Mouse (Mus musculus) intestine, postnatal 0 days (tissue): ENCODE measurements around the gene Nr1i2. TPM values are rescaled to one million over a fixed set of nuclear protein-coding genes. Genes with fewer than 3 reads are reported as not detected.

Experiments used
- ATAC-seq: fragments of 200-750 bp; cut with Nextera tagmentation; 2 replicates; pipeline ENCODE4 v1.8.0; 2017; ENCODE audit warnings: mild to moderate bottlenecking, moderate TSS enrichment, moderate library complexity
- H3K27ac ChIP-seq: fragments of 300-500 bp; sonication (generic); 2 replicates; pipeline ENCODE4 v1.5.1; 2014; ENCODE audit warnings: mild to moderate bottlenecking, low read depth, low read length, moderate library complexity
- H3K27me3 ChIP-seq: fragments of 300-500 bp; sonication (generic); replicated peaks from 2 replicates; pipeline ENCODE4 v1.6.1; 2014; ENCODE audit warnings: low read length, mixed read lengths; ENCODE audit not compliant: control insufficient read depth, insufficient read depth
- H3K36me3 ChIP-seq: fragments of 300-500 bp; sonication (generic); 2 replicates; pipeline ENCODE4 v1.6.1; 2014; ENCODE audit warnings: mild to moderate bottlenecking, moderate library complexity; ENCODE audit not compliant: control insufficient read depth, insufficient read depth
- H3K4me1 ChIP-seq: fragments of 300-500 bp; sonication (generic); replicated peaks from 2 replicates; pipeline ENCODE4 v1.6.1; 2014; ENCODE audit warnings: antibody characterized with exemption, low read length, mixed read lengths; ENCODE audit not compliant: control insufficient read depth, insufficient read depth
- H3K4me2 ChIP-seq: fragments of 300-500 bp; sonication (generic); replicated peaks from 2 replicates; pipeline ENCODE4 v1.6.1; 2014; ENCODE audit warnings: low read depth, mild to moderate bottlenecking, moderate library complexity
- H3K4me3 ChIP-seq: fragments of 300-500 bp; sonication (generic); 2 replicates; pipeline ENCODE4 v1.5.1; 2014; ENCODE audit warnings: low read depth, low read length
- H3K9ac ChIP-seq: fragments of 300-500 bp; sonication (generic); 2 replicates; pipeline ENCODE4 v1.6.1; 2014; ENCODE audit warnings: mild to moderate bottlenecking, low read depth, low read length
- H3K9me3 ChIP-seq: fragments of 300-500 bp; sonication (generic); 2 replicates; pipeline ENCODE4 v1.6.1; 2016; ENCODE audit warnings: mixed run types; ENCODE audit not compliant: control insufficient read depth
- CTCF ChIP-seq: sonication (generic); IDR thresholded peaks from 2 replicates; pipeline ENCODE4 v1.5.1; 2016; ENCODE audit warnings: low read depth, mild to moderate bottlenecking, control low read depth, antibody characterized with exemption, moderate library complexity
- WGBS: fragments of 180-500 bp; shearing (Covaris S2); extraction: QIAGEN DNeasy Blood & Tissue Kit; methylation state at CpG from one replicate; pipeline ENCODE4 v1.1.7; 2014; 5-methylcytosine and 5-hydroxymethylcytosine counted together
- polyA plus RNA-seq: library from polyadenylated mRNA; unstranded; fragments of >200 nt; fragmentation: Nextera tagmentation; extraction: Ambion mirVana; gene quantifications from 2 replicates; pipeline ENCODE4 v1.2.1, GENCODE M21; 2015

Nr1i2 gene
- polyA plus RNA-seq, 1 experiment from 2014 or later, result 23.1 TPM

- Histone ChIP-seq H3K27me3 (no peaks in the 10 kb centered on the region; the same call in 1 of the 2 replicates), H3K27ac (no peak overlapping the region), H3K9me3 (no peaks in the 10 kb centered on the region), H3K4me1 (no peaks in the 10 kb centered on the region), H3K4me2 (peak overlapping the region; percentile 17; the same call in 1 of the 2 replicates), H3K36me3 (no peaks in the 10 kb centered on the region), H3K4me3 (no peak overlapping the region), H3K9ac (no peak overlapping the region)
- no peak for ATAC-seq
- 50% methylated on average over 18 of the region's 18 CpGs for WGBS
- peak; percentile 74 for TF ChIP-seq CTCF
Measured at GRCm38 (mm10) chr16:38306571-38307220, 12.1 kb upstream of the Nr1i2 start.

- Histone ChIP-seq H3K4me3 (no peak overlapping the region), H3K36me3 (no peaks in the 10 kb centered on the region), H3K9ac (no peak overlapping the region), H3K27me3 (no peaks in the 10 kb centered on the region; the same call in 1 of the 2 replicates), H3K9me3 (no peaks in the 10 kb centered on the region), H3K4me2 (peak overlapping the region; percentile 40), H3K4me1 (no peaks in the 10 kb centered on the region), H3K27ac (no peak overlapping the region)
- peak; percentile 17; the same call in 1 of the 2 replicates for TF ChIP-seq CTCF
- peak; percentile 47; the same call in 1 of the 2 replicates for ATAC-seq
- WGBS, result 66% methylated on average over 17 of the region's 17 CpGs
Measured at GRCm38 (mm10) chr16:38304460-38305194, 10.0 kb upstream of the Nr1i2 start.

GRCm38 (mm10) chr16:38302367-38302766, 7.7 kb upstream of the Nr1i2 start:
- Histone ChIP-seq H3K4me1 (no peaks in the 10 kb centered on the region; the same call in 1 of the 2 replicates), H3K9ac (no peak overlapping the region), H3K27ac (no peak overlapping the region), H3K4me2 (no peak overlapping the region), H3K9me3 (no peaks in the 10 kb centered on the region), H3K4me3 (no peak overlapping the region), H3K27me3 (no peaks in the 10 kb centered on the region), H3K36me3 (no peaks in the 10 kb centered on the region)
- WGBS, result 85% methylated on average over 13 of the region's 13 CpGs
- TF ChIP-seq CTCF, result no peak
- ATAC-seq, result no peak

- 60% methylated on average over 6 of the region's 6 CpGs for WGBS
- H3K4me3 ChIP-seq, result no peak overlapping the region
- TF ChIP-seq CTCF, result no peak
- H3K36me3 ChIP-seq, result no peaks in the 10 kb centered on the region
- H3K9ac ChIP-seq, result no peak overlapping the region
- H3K27ac ChIP-seq, result no peak overlapping the region
- H3K4me2 ChIP-seq, result no peak overlapping the region
- ATAC-seq, result no peak
- no peaks in the 10 kb centered on the region for H3K9me3 ChIP-seq
- H3K27me3 ChIP-seq, result no peaks in the 10 kb centered on the region
- H3K4me1 ChIP-seq, result no peaks in the 10 kb centered on the region; the same call in 1 of the 2 replicates
Measured at GRCm38 (mm10) chr16:38298410-38298809, 3.8 kb upstream of the Nr1i2 start.

GRCm38 (mm10) chr16:38295349-38295930, 816 bp upstream of the Nr1i2 start:
- H3K4me3 ChIP-seq, result no peak overlapping the region
- no peaks in the 10 kb centered on the region for H3K27me3 ChIP-seq
- H3K4me1 ChIP-seq, result peaks cover 4% of the 10 kb centered on the region; the same call in 1 of the 2 replicates
- peak; percentile 62 for ATAC-seq
- no peaks in the 10 kb centered on the region for H3K9me3 ChIP-seq
- peak overlapping the region; percentile 96 for H3K27ac ChIP-seq
- peak; percentile 79 for TF ChIP-seq CTCF
- no peaks in the 10 kb centered on the region for H3K36me3 ChIP-seq
- peak overlapping the region; percentile 34; the same call in 1 of the 2 replicates for H3K9ac ChIP-seq
- H3K4me2 ChIP-seq, result peak overlapping the region; percentile 57
- WGBS, result 16% methylated on average over 5 of the region's 5 CpGs

- Histone ChIP-seq H3K9ac (no peak overlapping the region), H3K4me1 (0 out of 2 replicates have a peak, but pooled peaks cover 4% of the 10 kb centered on the region), H3K4me2 (peak overlapping the region; percentile 57; the same call in 1 of the 2 replicates), H3K9me3 (no peaks in the 10 kb centered on the region), H3K27me3 (no peaks in the 10 kb centered on the region), H3K4me3 (no peak overlapping the region), H3K36me3 (no peaks in the 10 kb centered on the region), H3K27ac (peak overlapping the region; percentile 15; the same call in 1 of the 2 replicates)
- ATAC-seq, result no peak
- no peak for TF ChIP-seq CTCF
- WGBS, result 62% methylated on average over 2 of the region's 2 CpGs
Measured at GRCm38 (mm10) chr16:38290151-38290550, 4.5 kb downstream of the Nr1i2 start.
